Mouse (Mus musculus) T-cell, adult 2 months (primary cell): ENCODE measurements around the gene Tstd1.
A peak's percentile ranks its signal among the peaks of the same experiment; 100 is the strongest.

ENCODE experiments used
- DNase-seq: peaks from one replicate; pipeline ENCODE4 v3.0.0; 2022; ENCODE audit warnings: low spot score

Gene Tstd1

GRCm38 (mm10) chr1:171419291-171419882 is 715 bp downstream of the Tstd1 start:
- no peak for DNase-seq

GRCm38 (mm10) chr1:171419905-171420304 is 1.2 kb downstream of the Tstd1 start:
- DNase-seq = no peak

- no peak for DNase-seq
These were observed 3.9 kb downstream of the Tstd1 start for GRCm38 (mm10) chr1:171422504-171423095.

- DNase-seq = no peak
These were observed 6.0 kb downstream of the Tstd1 start for GRCm38 (mm10) chr1:171424638-171425037.

GRCm38 (mm10) chr1:171425126-171425525 is 6.5 kb downstream of the Tstd1 start:
- DNase-seq = no peak

GRCm38 (mm10) chr1:171432158-171432557 is 13.5 kb downstream of the Tstd1 start:
- DNase-seq = no peak

GRCm38 (mm10) chr1:171435288-171435814 is 16.7 kb downstream of the Tstd1 start:
- DNase-seq = no peak

GRCm38 (mm10) chr1:171435974-171436373 is 17.3 kb downstream of the Tstd1 start:
- no peak for DNase-seq

GRCm38 (mm10) chr1:171437264-171438013 is 18.8 kb downstream of the Tstd1 start, which contains the start of gene F11r:
Gene F11r, plus strand, starts transcription at chr1:171437535.
- DNase-seq = peak; percentile 68

GRCm38 (mm10) chr1:171438014-171438670 is 19.5 kb downstream of the Tstd1 start:
- DNase-seq = no peak

GRCm38 (mm10) chr1:171439072-171439471 is 20.4 kb downstream of the Tstd1 start:
- DNase-seq = no peak

GRCm38 (mm10) chr1:171440025-171440725 is 21.5 kb downstream of the Tstd1 start:
- DNase-seq = no peak

GRCm38 (mm10) chr1:171441466-171442412 is 23.1 kb downstream of the Tstd1 start:
- no peak for DNase-seq

- DNase-seq = no peak
These were observed 23.7 kb downstream of the Tstd1 start for GRCm38 (mm10) chr1:171442413-171442760.

- DNase-seq = no peak
These were observed 26.4 kb downstream of the Tstd1 start for GRCm38 (mm10) chr1:171445050-171445449.

- no peak for DNase-seq
These were observed 28.2 kb downstream of the Tstd1 start for GRCm38 (mm10) chr1:171446854-171447253.

- DNase-seq = no peak
These were observed 29.0 kb downstream of the Tstd1 start for GRCm38 (mm10) chr1:171447692-171448091.

GRCm38 (mm10) chr1:171450062-171450461 is 31.4 kb downstream of the Tstd1 start:
- DNase-seq = no peak

GRCm38 (mm10) chr1:171451001-171451400 is 32.3 kb downstream of the Tstd1 start:
- no peak for DNase-seq

- no peak for DNase-seq
These were observed 33.9 kb downstream of the Tstd1 start for GRCm38 (mm10) chr1:171452522-171452921.

- DNase-seq = no peak
These were observed 34.3 kb downstream of the Tstd1 start for GRCm38 (mm10) chr1:171452923-171453322.
